Mouse (Mus musculus) testis, adult 2 months (tissue): ENCODE results near the gene Filip1. TPM values are rescaled to one million over a fixed set of nuclear protein-coding genes. Genes with fewer than 3 reads are reported as not detected.

Experiments used
- H3K27ac ChIP-seq: fragments of 200-500 bp; 2 replicates; pipeline ENCODE4 v1.5.1; 2012; ENCODE audit warnings: low read depth, low read length; ENCODE audit not compliant: control insufficient read depth, insufficient read depth
- H3K27me3 ChIP-seq: fragments of 200-500 bp; 2 replicates; pipeline ENCODE4 v1.6.1; 2012; ENCODE audit warnings: mild to moderate bottlenecking, low read length, moderate library complexity; ENCODE audit not compliant: control insufficient read depth, insufficient read depth
- H3K36me3 ChIP-seq: fragments of 200-500 bp; 2 replicates; pipeline ENCODE4 v1.6.1; 2012; ENCODE audit warnings: mild to moderate bottlenecking, low read length; ENCODE audit not compliant: control insufficient read depth, insufficient read depth
- H3K4me1 ChIP-seq: fragments of 200-500 bp; 2 replicates; pipeline ENCODE4 v1.6.1; 2012; ENCODE audit warnings: low read length; ENCODE audit not compliant: control insufficient read depth, insufficient read depth
- H3K4me3 ChIP-seq: fragments of 200-500 bp; 2 replicates; pipeline ENCODE4 v1.5.1; 2012; ENCODE audit warnings: low read depth, mild to moderate bottlenecking, low read length, moderate library complexity, mixed read lengths; ENCODE audit not compliant: control insufficient read depth
- CTCF ChIP-seq: fragments of 200-500 bp; IDR thresholded peaks from 2 replicates; pipeline ENCODE4 v1.5.1; 2012; ENCODE audit warnings: low read depth, mild to moderate bottlenecking, inconsistent platforms, low read length, moderate library complexity; ENCODE audit not compliant: control insufficient read depth, insufficient read depth, insufficient replicate concordance
- POLR2A ChIP-seq: fragments of 200-500 bp; IDR thresholded peaks from 2 replicates; pipeline ENCODE4 v1.6.1; 2012; ENCODE audit warnings: low read depth, mild to moderate bottlenecking, inconsistent platforms, low read length, moderate library complexity; ENCODE audit not compliant: control insufficient read depth
- polyA plus RNA-seq: library from polyadenylated mRNA; depleted of rRNA; stranded (reverse); fragments of >200 nt; gene quantifications from 2 replicates; pipeline ENCODE4 v1.2.3, GENCODE M21; 2012

Gene Filip1
- polyA plus RNA-seq, 1 experiment = 6.8 TPM

DNA sequence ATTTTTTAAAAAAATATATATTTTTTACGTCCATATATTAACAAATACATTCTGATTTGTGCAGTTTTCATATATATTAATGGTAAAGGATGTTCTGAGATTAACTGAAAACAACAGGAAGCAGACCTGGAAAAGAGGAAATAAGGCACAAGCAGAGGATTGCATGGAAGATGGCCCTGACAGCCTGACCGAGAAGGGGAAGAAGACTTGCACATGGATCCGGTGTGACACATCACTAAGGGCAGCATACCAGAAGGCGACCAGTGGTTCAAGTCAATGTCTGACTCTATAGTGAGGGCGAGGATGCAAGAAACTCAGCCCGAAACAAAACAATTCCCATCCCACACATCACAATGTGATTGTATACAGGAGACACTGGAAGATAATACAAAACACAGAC, 52.2 kb downstream of the Filip1 start:
- TF ChIP-seq POLR2A = no peak
- no peak for TF ChIP-seq CTCF
- Histone ChIP-seq H3K27ac (no peak overlapping the region), H3K36me3 (no peaks in the 10 kb centered on the region), H3K4me3 (no peak overlapping the region), H3K27me3 (no peaks in the 10 kb centered on the region), H3K4me1 (no peaks in the 10 kb centered on the region)

DNA sequence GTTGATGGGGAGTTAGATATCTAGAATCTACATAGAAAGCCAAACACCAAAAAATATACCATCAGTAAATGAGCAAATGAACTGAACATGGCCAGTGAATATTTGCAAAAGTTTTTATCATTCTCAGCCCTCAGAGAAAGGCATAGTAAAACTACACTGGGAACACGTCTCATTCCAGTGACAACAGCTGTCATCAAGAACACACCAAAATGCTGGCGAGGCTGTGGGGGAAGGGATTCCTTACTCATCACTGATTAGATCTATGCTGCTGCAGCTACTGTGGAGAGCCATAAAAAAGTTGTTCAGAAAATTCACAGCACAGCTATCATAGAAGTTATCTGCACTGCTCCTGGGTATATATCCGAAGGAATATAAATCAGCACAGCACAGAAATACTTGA, 54.3 kb downstream of the Filip1 start:
- TF ChIP-seq CTCF = no peak
- TF ChIP-seq POLR2A = no peak
- H3K4me3 ChIP-seq = no peak overlapping the region
- no peak overlapping the region for H3K27ac ChIP-seq
- no peaks in the 10 kb centered on the region for H3K4me1 ChIP-seq
- no peaks in the 10 kb centered on the region for H3K27me3 ChIP-seq
- H3K36me3 ChIP-seq = no peaks in the 10 kb centered on the region

DNA sequence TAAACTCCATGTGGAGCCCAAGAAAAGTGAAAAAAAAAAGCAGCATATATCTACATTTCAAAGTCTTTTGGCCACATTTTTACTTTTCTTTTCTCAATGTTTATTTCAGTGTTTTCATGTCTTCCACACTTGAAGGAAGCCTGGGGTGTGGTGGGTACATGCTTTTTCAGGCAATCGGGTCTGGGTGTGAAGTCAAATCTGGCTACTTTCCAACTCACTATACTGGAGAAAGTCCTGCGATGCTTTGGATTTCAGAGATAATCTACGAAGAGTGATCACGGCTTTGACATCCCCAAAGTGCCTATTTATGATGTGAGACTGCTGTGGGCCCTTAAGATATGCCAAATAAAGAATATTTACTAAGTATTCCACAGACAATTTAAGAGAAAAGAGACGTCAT, 57.7 kb downstream of the Filip1 start:
- TF ChIP-seq POLR2A = no peak
- no peak for TF ChIP-seq CTCF
- H3K36me3 ChIP-seq = no peaks in the 10 kb centered on the region
- H3K4me3 ChIP-seq = no peak overlapping the region
- H3K27ac ChIP-seq = no peak overlapping the region
- no peaks in the 10 kb centered on the region for H3K4me1 ChIP-seq
- no peaks in the 10 kb centered on the region for H3K27me3 ChIP-seq

DNA sequence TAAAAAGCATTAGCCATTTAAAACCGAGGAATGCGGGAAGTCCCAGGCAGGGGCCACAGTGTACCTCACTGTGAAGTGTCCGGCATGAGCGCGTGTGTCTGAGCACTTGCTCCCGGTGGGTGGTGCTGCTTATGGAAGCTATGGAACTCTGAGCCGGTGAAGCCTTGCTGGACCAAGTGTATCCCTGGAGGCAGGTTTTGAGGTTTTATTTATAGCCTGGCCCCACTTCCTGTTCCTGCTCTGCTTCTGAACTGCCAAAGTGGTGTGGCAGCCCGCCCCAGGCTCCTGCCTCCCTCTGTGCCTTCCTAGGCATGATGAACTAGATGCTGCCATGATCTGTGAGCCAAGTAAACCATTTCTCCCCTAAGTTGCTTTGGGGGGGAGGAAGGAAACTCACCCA, 60.7 kb downstream of the Filip1 start:
- TF ChIP-seq CTCF = no peak
- TF ChIP-seq POLR2A = no peak
- H3K4me1 ChIP-seq = no peaks in the 10 kb centered on the region
- H3K36me3 ChIP-seq = no peaks in the 10 kb centered on the region

DNA sequence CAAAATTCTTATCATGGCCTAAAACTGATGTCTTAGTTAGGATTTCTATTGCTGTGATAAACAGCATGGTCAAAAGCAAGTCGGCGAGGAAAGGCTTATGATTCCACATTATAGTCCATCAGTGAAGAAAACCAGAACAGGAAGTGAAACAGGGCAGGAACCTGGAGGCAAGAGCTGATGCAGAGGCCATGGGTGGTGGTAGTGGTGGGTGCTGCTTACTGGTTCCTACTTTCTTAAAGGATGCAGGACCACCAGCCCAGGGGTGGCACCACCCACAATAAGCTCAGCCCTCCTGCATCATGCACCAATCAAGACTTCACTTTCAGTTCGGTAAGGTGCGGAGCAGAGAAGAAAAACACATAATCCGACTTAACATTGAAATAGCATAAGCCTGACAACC, 61.3 kb downstream of the Filip1 start:
- no peak overlapping the region for H3K4me3 ChIP-seq
- no peaks in the 10 kb centered on the region for H3K4me1 ChIP-seq
- no peaks in the 10 kb centered on the region for H3K27me3 ChIP-seq
- H3K36me3 ChIP-seq = no peaks in the 10 kb centered on the region
- H3K27ac ChIP-seq = no peak overlapping the region
- TF ChIP-seq POLR2A = no peak

More for the DNA sequence above, 60.7 kb downstream of the Filip1 start:
- H3K27me3 ChIP-seq = no peaks in the 10 kb centered on the region
- H3K4me3 ChIP-seq = no peak overlapping the region
- no peak overlapping the region for H3K27ac ChIP-seq

DNA sequence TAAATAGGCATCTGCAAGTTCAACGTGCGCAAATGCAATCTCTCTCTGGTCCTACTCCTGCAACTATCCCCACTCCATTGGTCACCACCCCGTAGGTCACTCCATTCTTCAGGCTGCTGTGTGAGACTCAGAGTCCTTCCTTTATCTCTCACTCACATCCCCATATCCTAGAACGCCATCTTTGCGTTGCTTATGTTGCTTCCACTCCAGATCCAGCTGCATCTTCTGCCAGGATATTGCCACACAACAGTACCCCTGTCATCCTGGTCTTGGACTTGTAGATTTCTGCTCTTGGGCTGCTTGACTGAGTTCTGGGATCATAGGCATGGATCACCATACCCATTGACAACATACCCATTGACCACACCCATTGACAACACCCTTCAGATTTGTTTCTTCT, 62.0 kb downstream of the Filip1 start:
- Histone ChIP-seq H3K36me3 (no peaks in the 10 kb centered on the region), H3K4me1 (no peaks in the 10 kb centered on the region), H3K27ac (no peak overlapping the region), H3K4me3 (no peak overlapping the region), H3K27me3 (no peaks in the 10 kb centered on the region)
- no peak for TF ChIP-seq CTCF
- no peak for TF ChIP-seq POLR2A

DNA sequence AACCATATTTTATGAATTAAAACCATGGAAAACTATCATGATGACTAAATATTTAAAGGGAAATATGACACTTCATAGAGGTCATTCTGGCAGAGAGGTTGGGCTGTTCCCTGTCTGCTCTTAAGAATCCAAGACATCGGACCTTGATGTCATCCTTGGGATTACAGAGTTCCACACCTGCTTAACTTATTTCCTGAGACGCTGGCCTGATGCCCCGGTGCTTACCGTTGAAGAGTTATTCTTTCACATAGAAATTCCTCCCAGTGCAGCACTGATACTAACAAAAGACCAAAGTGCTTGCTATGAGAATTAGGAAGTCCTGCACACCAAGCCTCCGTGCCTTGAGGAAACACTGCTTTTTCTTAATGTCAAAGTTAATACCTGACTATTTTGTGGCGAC, 62.6 kb downstream of the Filip1 start:
- H3K27ac ChIP-seq = no peak overlapping the region
- no peaks in the 10 kb centered on the region for H3K4me1 ChIP-seq
- no peaks in the 10 kb centered on the region for H3K36me3 ChIP-seq
- no peak overlapping the region for H3K4me3 ChIP-seq
- TF ChIP-seq CTCF (no peak), POLR2A (no peak)
- no peaks in the 10 kb centered on the region for H3K27me3 ChIP-seq

DNA sequence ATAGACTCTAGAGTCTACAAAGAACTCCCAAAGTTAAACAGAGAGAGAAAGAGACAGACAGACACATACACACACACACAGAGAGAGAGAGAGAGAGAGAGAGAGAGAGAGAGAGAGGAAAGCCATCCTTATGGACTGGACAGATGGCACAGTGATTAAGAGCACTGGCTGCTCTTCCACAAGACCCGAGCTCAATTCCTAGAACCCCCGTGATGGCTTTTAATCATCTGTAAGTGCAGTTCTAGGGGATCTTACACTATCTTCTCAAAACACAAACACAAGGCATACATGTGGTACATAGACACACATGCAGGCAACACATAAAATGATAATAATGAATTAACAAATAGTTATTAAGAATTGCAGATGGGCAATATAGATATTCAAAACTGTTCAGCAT, 64.3 kb downstream of the Filip1 start:
- Histone ChIP-seq H3K27ac (no peak overlapping the region), H3K4me3 (no peak overlapping the region), H3K27me3 (no peaks in the 10 kb centered on the region), H3K4me1 (no peaks in the 10 kb centered on the region), H3K36me3 (no peaks in the 10 kb centered on the region)
- no peak for TF ChIP-seq POLR2A
- no peak for TF ChIP-seq CTCF
